Mouse (Mus musculus) T-helper 1 cell (primary cell): ENCODE measurements at regions not wholly inside any gene's neighbourhood (a gene's known extent, or its start where the extent isn't known, plus 50 kb on each side); places are given as distances from the start of the nearest gene placed in this dataset.

Experiments
- in situ Hi-C: fragments of 300-600 bp; cut with MboI, MseI; formaldehyde crosslinking; loops from one replicate; pipeline ENCODE4 v1.15.1; 2025; ENCODE audit warnings: high pct_unique_total_duplicates

GRCm38 (mm10) chr14:98834316-98834715, 159.8 kb downstream of the Rpl36a-ps1 start:
- in situ Hi-C loops, result no loop called here

GRCm38 (mm10) chr14:98833230-98833999, 160.7 kb downstream of the Rpl36a-ps1 start:
- in situ Hi-C loops, result no loop called here

- in situ Hi-C loops, result no loop called here
These were observed 161.7 kb downstream of the Rpl36a-ps1 start for GRCm38 (mm10) chr14:98832401-98832800.

GRCm38 (mm10) chr14:98829958-98830633, 164.0 kb downstream of the Rpl36a-ps1 start:
- in situ Hi-C loops, result no loop called here

- in situ Hi-C loops, result no loop called here
These were observed 166.6 kb downstream of the Rpl36a-ps1 start for GRCm38 (mm10) chr14:98827490-98827889.

GRCm38 (mm10) chr14:98813657-98814056, 180.5 kb downstream of the Rpl36a-ps1 start:
- in situ Hi-C loops, result no loop called here

GRCm38 (mm10) chr14:98810259-98811042, 183.7 kb downstream of the Rpl36a-ps1 start:
- in situ Hi-C loops, result no loop called here

GRCm38 (mm10) chr14:98808117-98808516, 186.0 kb downstream of the Rpl36a-ps1 start:
- in situ Hi-C loops, result no loop called here

- in situ Hi-C loops, result no loop called here
These were observed 189.1 kb downstream of the Rpl36a-ps1 start for GRCm38 (mm10) chr14:98805066-98805465.

- in situ Hi-C loops, result no loop called here
These were observed 192.8 kb downstream of the Rpl36a-ps1 start for GRCm38 (mm10) chr14:98801293-98801692.

GRCm38 (mm10) chr14:98791970-98792369, 202.1 kb downstream of the Rpl36a-ps1 start:
- in situ Hi-C loops, result no loop called here

- in situ Hi-C loops, result no loop called here
These were observed 202.7 kb downstream of the Rpl36a-ps1 start for GRCm38 (mm10) chr14:98791232-98791906.

- in situ Hi-C loops, result no loop called here
These were observed 204.3 kb downstream of the Rpl36a-ps1 start for GRCm38 (mm10) chr14:98789794-98790193.

- in situ Hi-C loops, result no loop called here
These were observed 212.4 kb downstream of the Rpl36a-ps1 start for GRCm38 (mm10) chr14:98781711-98782110.

- in situ Hi-C loops, result no loop called here
These were observed 222.0 kb downstream of the Rpl36a-ps1 start for GRCm38 (mm10) chr14:98772080-98772479.

- in situ Hi-C loops, result no loop called here
These were observed 225.3 kb downstream of the Rpl36a-ps1 start for GRCm38 (mm10) chr14:98768845-98769244.

GRCm38 (mm10) chr14:98767481-98767880, 226.6 kb downstream of the Rpl36a-ps1 start:
- in situ Hi-C loops, result no loop called here

GRCm38 (mm10) chr14:98765358-98765757, 228.8 kb downstream of the Rpl36a-ps1 start:
- in situ Hi-C loops, result no loop called here

- in situ Hi-C loops, result no loop called here
These were observed 243.4 kb downstream of the Rpl36a-ps1 start for GRCm38 (mm10) chr14:98750766-98751165.

GRCm38 (mm10) chr14:98749086-98750027, 244.8 kb downstream of the Rpl36a-ps1 start:
- in situ Hi-C loops, result no loop called here
